Mouse (Mus musculus) Patski (cell line): Measurements from ENCODE around the gene Samt3. TPM values are rescaled to one million over a fixed set of nuclear protein-coding genes. Genes with fewer than 3 reads are reported as not detected.

ENCODE experiments used
- ATAC-seq: fragments of 100-300 bp; one replicate; pipeline ENCODE4 v1.8.0; 2021
- CTCF ChIA-PET: fragments of 350-600 bp; sonication (Branson Sonifier 250); formaldehyde crosslinking; loops from one replicate; lab custom pipeline; 2022; ENCODE audit warnings: inconsistent platforms; lab: Charles Lee
- POLR2A ChIA-PET: fragments of 350-600 bp; sonication (Branson Sonifier 250); formaldehyde crosslinking; loops from one replicate; lab custom pipeline; 2022; ENCODE audit warnings: antibody characterized with exemption, inconsistent platforms; lab: Charles Lee
- DNase-seq: peaks from one replicate; pipeline ENCODE4 v3.0.0-alpha.2; 2011; ENCODE audit warnings: low read depth, low spot score
- H3K27me3 ChIP-seq: fragments of 371-371 bp; one replicate; pipeline ENCODE4 v1.5.1; 2021
- CTCF ChIP-seq: fragments of 100-300 bp; IDR thresholded peaks from one replicate; pipeline ENCODE4 v1.5.1; 2021
- in situ Hi-C: fragments of 300-500 bp; cut with MboI; formaldehyde crosslinking; loops from 3 replicates; pipeline ENCODE4 v1.11.1; 2018; ENCODE audit warnings: low pct_unique_long_range_greater_than_20kb, mixed read lengths
- polyA plus RNA-seq: library from polyadenylated mRNA; unstranded; gene quantifications from one replicate; pipeline ENCODE4 v1.2.3, GENCODE M21; 2021

Gene Samt3
- not detected for polyA plus RNA-seq

- ChIA-PET CTCF (no interaction called here), POLR2A (no interaction called here)
- no peak for DNase-seq
- in situ Hi-C loops = no loop called here
- no peak for ATAC-seq
- H3K27me3 ChIP-seq = peaks cover 41% of the 10 kb centered on the region
- no peak for TF ChIP-seq CTCF
These were observed at the start of gene Samt3 for GRCm38 (mm10) chrX:86043899-86044298. TSS of gene Samt3 (plus strand) at chrX:86044199.

- ChIA-PET POLR2A (no interaction called here), CTCF (no interaction called here)
- in situ Hi-C loops = no loop called here
- ATAC-seq (no peak), DNase-seq (no peak)
- no peak for TF ChIP-seq CTCF
- H3K27me3 ChIP-seq = peaks cover 59% of the 10 kb centered on the region
These were observed 27.4 kb upstream of the Samt3 start for GRCm38 (mm10) chrX:86016591-86016990.

GRCm38 (mm10) chrX:86088672-86089071, 44.7 kb downstream of the Samt3 start:
- ChIA-PET POLR2A (interaction anchor here (0.5 kb wide), 1 partner anchor 13 kb away, joined by 8 read pairs; no protein-coding TSS in a partner anchor), CTCF (no interaction called here)
- no peak for TF ChIP-seq CTCF
- in situ Hi-C loops = no loop called here
- DNase-seq (no peak), ATAC-seq (no peak)
- H3K27me3 ChIP-seq = peaks cover 35% of the 10 kb centered on the region

Other genes with a start within 250 kb of the Samt3 start
- not detected for gene 5430427O19Rik, start 173.8 kb upstream of the Samt3 start, polyA plus RNA-seq
- gene Nr0b1, start 147.6 kb downstream of the Samt3 start, polyA plus RNA-seq = not detected